In the genomic region with DNA sequence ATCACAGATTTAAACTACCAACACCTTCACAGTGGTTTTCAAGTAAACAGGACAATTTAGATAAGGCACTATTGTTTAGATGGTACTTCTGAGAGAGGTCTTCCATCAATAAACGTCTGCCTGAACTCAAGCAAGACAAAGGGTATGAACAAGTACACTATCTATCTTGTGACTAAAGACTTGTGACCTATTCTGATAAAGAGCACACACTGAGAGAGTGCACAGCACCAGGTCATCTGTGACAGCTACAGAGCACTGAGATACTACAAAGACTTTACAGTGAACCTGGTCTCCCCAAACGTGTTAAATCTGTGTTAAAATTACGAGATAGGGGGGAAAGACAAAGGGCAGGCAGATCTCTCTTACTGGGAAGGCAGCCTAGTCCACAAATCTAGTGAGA, we compare ENCODE assay signal across 16 mouse cellular contexts.
"Had no signal": no experiment of that assay in that cellular context is flagged by ENCODE, and none has a peak within 500 bp of the region (broad histone marks: within the 10 kb centered on the region; RNA-seq: fewer than 3 reads in every experiment).

No protein-coding gene starts in this region.

- H3K27ac ChIP-seq: neural tube, embryonic 13.5 days; neural tube, embryonic 15.5 days; stomach, embryonic 15.5 days; stomach, postnatal 0 days had no signal

- DNase-seq: retina, postnatal 1 day; right cerebral cortex, adult 18-20 months; right cerebral cortex, postnatal 14 days; right cerebral cortex, postnatal 25 days; right cerebral cortex, postnatal 4 days; spleen, adult 18-20 months; thymus, adult 18-20 months; thymus, adult 2 months; thymus, postnatal 14 days; thymus, postnatal 25 days; thymus, postnatal 36 days; thymus, postnatal 4 days had no signal

- H3K4me1 ChIP-seq: neural tube, embryonic 13.5 days; neural tube, embryonic 15.5 days; stomach, embryonic 15.5 days had no signal

- H3K4me2 ChIP-seq: neural tube, embryonic 13.5 days; neural tube, embryonic 15.5 days; stomach, embryonic 15.5 days had no signal

- H3K9ac ChIP-seq: neural tube, embryonic 13.5 days; neural tube, embryonic 15.5 days; stomach, embryonic 15.5 days had no signal

- H3K9me3 ChIP-seq: neural tube, embryonic 13.5 days; neural tube, embryonic 15.5 days; stomach, embryonic 15.5 days had no signal

- H3K4me3 ChIP-seq: neural tube, embryonic 13.5 days; neural tube, embryonic 15.5 days; stomach, embryonic 15.5 days had no signal

- H3K27me3 ChIP-seq: neural tube, embryonic 13.5 days; neural tube, embryonic 15.5 days; stomach, embryonic 15.5 days had no signal
